ENCODE assay signal across 7 mouse cellular contexts in genomic region chr16:77643871-77644720, GRCm38 (mm10). TPM values are rescaled to one million over a fixed set of nuclear protein-coding genes. Genes with fewer than 3 reads are reported as not detected.
DNase-seq lines count a peak whose midpoint lies in the region; ATAC-seq and TF ChIP-seq lines count a peak whose summit lies in the region.

No protein-coding gene starts in this region.

- peak overlapping the region; percentile 80 for H3K4me2 ChIP-seq in intestine, embryonic 15.5 days (replicated peaks)

- peak overlapping the region; percentile 40 for H3K9ac ChIP-seq in intestine, embryonic 15.5 days

- ATAC-seq in intestine, embryonic 15.5 days: peak; percentile 94

- no peaks in the 10 kb centered on the region for H3K27me3 ChIP-seq in intestine, embryonic 15.5 days (replicated peaks)
- H3K27me3 ChIP-seq in small intestine, adult 2 months (ENCODE audit: control insufficient read depth, insufficient read depth, low read length): no peaks in the 10 kb centered on the region

- no peak for TF ChIP-seq CTCF in small intestine, adult 2 months (IDR thresholded peaks at IDR 0.05; ENCODE audit: extremely low read depth, insufficient read length, insufficient replicate concordance, low read depth, low read length)

- 0 out of 2 replicates have a peak, but pooled peaks cover 4% of the 10 kb centered on the region for H3K4me1 ChIP-seq in intestine, embryonic 15.5 days (replicated peaks)
- peaks cover 3% of the 10 kb centered on the region; the same call in 1 of the 2 replicates for H3K4me1 ChIP-seq in small intestine, adult 2 months (ENCODE audit: control insufficient read depth, insufficient read depth, insufficient read length, low read length)

- 3% methylated on average over 31 of the region's 31 CpGs for WGBS in intestine, embryonic 15.5 days
- 3% methylated on average over 31 of the region's 31 CpGs for WGBS in small intestine, adult 2 months

- intact Hi-C loops in gastrocnemius, postnatal 36 days (cut with DNase I): no loop called here
- intact Hi-C loops in left cerebral cortex, postnatal 36 days (cut with DNase I): loop anchor here (1.0 to 5.0 kb wide), 2 partner anchors 50 to 407 kb away; no protein-coding TSS in a partner anchor

- H3K36me3 ChIP-seq in intestine, embryonic 15.5 days: no peaks in the 10 kb centered on the region
- H3K36me3 ChIP-seq in small intestine, adult 2 months (ENCODE audit: control insufficient read depth, insufficient read depth, low read length): no peaks in the 10 kb centered on the region

- H3K27ac ChIP-seq in intestine, embryonic 15.5 days: 0 out of 2 replicates have a peak overlapping the region, but pooled peaks have one; percentile 3
- H3K27ac ChIP-seq in small intestine, adult 2 months (ENCODE audit: insufficient read depth, low read depth, low read length): no peak overlapping the region

- no peaks in the 10 kb centered on the region for H3K9me3 ChIP-seq in intestine, embryonic 15.5 days

- no peak for TF ChIP-seq POLR2A in small intestine, adult 2 months (IDR thresholded peaks at IDR 0.05; ENCODE audit: low read depth, low read length)

- DNase-seq in adrenal gland, postnatal 14 days: peak; percentile 84
- peak; percentile 74 for DNase-seq in embryo, embryonic 10.5 days (ENCODE audit: low spot score)
- DNase-seq in gastrocnemius, postnatal 36 days: peak; percentile 40 to 51
- peak; percentile 86 to 87 for DNase-seq in left cerebral cortex, postnatal 36 days (ENCODE audit: low spot score in 2 of 2)
- DNase-seq in mesoderm, embryonic 11.5 days (ENCODE audit: low read depth, low spot score): peak; percentile 73

- peak overlapping the region; percentile 45 for H3K4me3 ChIP-seq in intestine, embryonic 15.5 days (replicated peaks)
- peak overlapping the region; percentile 59 for H3K4me3 ChIP-seq in small intestine, adult 2 months (ENCODE audit: low read depth, low read length)

RNA-seq across cellular contexts. Expression of gene Gm11146, which starts 42.2 kb away (rescaled TPM):
- not detected in 2 replicates for total RNA-seq in adrenal gland, postnatal 14 days (2021)
- not detected for total RNA-seq in gastrocnemius, postnatal 36 days (2021)
- polyA plus RNA-seq in intestine, embryonic 15.5 days (2015; fragmentation: Nextera tagmentation; extraction: Ambion mirVana): not detected in 2 replicates
- total RNA-seq in left cerebral cortex, postnatal 36 days (2021): not detected
- not detected in 2 replicates for polyA plus RNA-seq in small intestine, adult 2 months (2012; rRNA removed)
